Mouse (Mus musculus) NIH3T3 (cell line): ENCODE measurements around the gene Hivep3.

Source experiments
- DNase-seq: peaks from one replicate; pipeline ENCODE4 v3.0.0-alpha.2; 2012; ENCODE audit warnings: low read depth

Hivep3 gene

GRCm38 (mm10) chr4:119911071-119911904 is 177.7 kb downstream of the Hivep3 start:
- no peak for DNase-seq

- no peak for DNase-seq
Measured at GRCm38 (mm10) chr4:119912216-119912615, 178.6 kb downstream of the Hivep3 start.

- DNase-seq: no peak
Measured at GRCm38 (mm10) chr4:119914194-119914593, 180.6 kb downstream of the Hivep3 start.

GRCm38 (mm10) chr4:119915069-119915468 is 181.5 kb downstream of the Hivep3 start:
- DNase-seq: no peak

- peak; percentile 77 for DNase-seq
Measured at GRCm38 (mm10) chr4:119917502-119917901, 183.9 kb downstream of the Hivep3 start.

DNA sequence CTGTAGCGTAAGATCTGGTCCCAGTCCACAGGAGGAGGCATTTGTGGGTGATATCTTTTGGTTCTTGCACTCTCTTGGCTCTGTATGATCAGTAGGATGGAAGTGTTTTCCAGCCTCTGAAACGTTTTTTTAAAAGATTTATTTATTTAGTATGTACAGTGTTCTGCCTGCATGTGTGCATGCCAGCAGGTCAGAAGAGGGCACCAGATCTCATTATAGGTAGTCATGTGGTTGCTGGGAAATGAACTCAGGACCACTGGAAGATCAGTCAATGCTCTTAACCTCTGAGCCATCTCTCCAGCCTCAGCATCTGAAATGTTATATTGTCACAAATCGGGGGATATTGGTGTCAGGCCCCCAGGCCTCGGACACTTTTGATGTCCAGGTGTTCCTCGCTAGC is 185.8 kb downstream of the Hivep3 start:
- no peak for DNase-seq

DNA sequence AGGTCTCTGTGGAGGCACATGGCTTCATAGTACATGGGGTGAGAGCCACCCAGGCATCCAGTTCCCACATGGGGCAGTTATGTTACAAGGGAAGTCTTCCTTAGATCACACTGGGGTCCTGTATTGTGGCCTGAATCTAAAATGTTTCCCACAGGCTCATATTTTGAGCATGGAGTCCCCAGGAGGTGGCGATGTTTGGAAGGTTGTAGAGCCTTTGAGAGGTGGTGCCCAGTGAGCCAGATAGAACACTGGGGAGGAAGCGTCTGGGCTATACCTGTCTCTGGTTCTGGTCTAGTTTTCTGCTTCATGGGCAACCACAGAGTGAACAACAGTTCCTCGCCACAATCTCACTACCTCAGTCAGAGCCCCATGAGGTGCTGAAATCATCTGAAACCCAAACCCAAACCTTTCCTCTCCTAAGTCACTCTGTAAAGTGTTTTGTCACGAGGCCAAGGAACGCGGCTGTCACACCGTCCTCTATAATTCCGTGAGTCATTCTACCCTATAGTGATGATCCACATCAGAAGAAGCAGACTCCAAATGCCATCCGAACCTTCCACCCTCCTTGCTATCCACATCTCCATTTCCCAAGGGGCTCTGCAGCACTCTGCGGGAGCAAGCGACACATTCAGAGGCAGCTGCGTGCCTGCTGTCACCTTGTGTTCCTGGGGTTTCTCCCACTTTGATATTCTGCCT is 187.6 kb downstream of the Hivep3 start:
- peak; percentile 46 for DNase-seq

GRCm38 (mm10) chr4:119921723-119922266 is 188.2 kb downstream of the Hivep3 start:
- DNase-seq: no peak

DNA sequence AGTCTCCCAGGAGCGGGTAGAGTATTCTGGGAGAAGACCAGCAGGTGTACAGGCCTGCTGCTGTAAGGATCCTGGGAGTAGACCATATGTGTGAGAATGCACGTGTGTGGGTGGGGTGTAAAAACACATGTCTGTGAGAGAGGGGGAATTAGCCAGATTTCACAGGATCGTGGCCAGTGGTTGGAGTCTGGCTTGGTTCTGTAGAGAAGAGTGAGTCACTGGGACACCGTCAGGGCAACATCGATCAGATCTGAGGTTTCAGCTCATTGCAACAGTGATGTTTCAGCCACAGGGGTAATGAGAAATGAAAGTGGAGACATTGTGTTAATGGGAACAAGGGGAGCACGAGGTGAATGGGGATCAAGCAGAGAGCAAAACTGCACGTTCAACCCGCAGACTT is 189.4 kb downstream of the Hivep3 start:
- peak; percentile 53 for DNase-seq

DNA sequence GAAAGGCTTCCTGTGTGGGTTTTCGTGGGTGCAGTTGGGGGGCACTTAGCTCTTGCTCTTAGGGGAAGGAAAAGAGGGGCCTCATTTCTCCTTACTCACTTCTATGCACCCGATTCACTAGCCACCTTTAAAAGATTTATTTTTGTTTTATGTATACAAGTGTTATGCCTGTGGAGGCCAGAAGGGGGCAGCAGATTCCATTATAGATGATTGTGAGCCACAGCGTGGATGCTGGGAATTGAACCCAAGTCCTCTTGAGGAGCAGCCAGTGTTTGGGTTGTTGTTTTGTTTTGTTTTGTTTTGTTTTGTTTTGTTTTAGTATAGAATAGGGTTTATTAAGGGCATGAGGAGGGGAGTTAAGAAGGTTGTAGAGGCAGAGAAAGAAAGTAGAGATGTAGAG is 189.8 kb downstream of the Hivep3 start:
- no peak for DNase-seq

GRCm38 (mm10) chr4:119925052-119925451 is 191.5 kb downstream of the Hivep3 start:
- DNase-seq: no peak

DNA sequence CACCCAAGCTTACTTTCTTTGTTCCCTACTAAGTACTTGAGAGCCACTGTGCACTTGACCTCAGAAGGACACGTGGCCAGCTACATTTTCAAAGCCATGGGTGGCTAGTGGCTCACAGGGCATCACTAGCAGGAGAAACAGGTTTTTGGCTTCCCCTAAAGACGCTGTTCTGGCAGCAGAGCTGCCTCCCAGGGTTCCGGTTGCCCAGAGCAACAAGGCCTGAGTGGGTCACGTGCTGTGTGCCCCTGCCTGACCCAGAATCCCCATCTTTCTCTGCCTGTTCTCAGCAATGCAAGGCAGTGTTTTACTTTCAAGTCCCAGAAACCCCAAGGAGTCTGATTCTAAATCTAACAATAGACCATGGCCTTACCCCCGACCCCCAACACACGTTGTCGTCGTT is 198.3 kb downstream of the Hivep3 start:
- peak; percentile 68 for DNase-seq

- peak; percentile 95 for DNase-seq
Measured at GRCm38 (mm10) chr4:119932549-119933257, 199.1 kb downstream of the Hivep3 start.

DNA sequence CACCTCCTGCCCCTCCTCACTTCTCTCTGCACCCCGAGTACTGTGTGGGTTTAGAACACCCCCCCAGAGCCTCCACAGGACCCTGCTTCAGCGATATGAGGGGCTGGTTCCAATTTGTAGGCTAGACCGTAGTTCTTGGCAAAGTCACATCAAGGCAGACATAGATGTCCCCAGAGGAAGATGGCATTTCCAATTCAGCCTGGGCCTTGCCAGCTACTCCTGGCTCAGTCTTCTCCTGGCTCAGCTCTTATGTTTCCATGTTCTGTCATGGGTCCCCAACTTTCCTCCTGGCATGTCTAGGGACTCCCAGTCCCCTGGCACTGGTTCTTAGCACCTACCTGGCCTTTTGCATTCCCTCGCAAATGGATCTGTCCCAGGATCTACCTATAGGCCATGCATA is 201.3 kb downstream of the Hivep3 start:
- DNase-seq: no peak

- peak; percentile 37 for DNase-seq
Measured at GRCm38 (mm10) chr4:119937876-119938275, 204.3 kb downstream of the Hivep3 start.

GRCm38 (mm10) chr4:119938518-119938917 is 204.9 kb downstream of the Hivep3 start:
- no peak for DNase-seq

DNA sequence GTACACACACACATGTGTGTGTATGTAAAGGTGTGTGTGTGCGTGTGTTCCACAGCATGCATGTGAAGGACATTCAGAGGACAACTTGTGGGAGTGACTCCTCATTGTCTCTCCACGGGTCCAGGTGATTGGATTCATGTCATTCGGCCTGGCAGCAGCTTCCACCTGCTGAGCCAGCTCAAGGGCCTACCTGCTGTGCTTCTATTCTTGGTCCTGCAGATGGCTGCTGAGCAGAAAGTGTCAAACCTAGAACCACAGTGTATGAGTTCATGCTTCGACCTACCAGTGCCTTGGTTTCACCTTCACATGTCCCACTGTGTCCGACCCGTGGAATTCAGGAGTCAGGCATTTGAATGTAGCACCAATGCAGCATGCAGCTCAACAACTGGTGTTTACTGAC is 206.2 kb downstream of the Hivep3 start:
- DNase-seq: no peak

DNA sequence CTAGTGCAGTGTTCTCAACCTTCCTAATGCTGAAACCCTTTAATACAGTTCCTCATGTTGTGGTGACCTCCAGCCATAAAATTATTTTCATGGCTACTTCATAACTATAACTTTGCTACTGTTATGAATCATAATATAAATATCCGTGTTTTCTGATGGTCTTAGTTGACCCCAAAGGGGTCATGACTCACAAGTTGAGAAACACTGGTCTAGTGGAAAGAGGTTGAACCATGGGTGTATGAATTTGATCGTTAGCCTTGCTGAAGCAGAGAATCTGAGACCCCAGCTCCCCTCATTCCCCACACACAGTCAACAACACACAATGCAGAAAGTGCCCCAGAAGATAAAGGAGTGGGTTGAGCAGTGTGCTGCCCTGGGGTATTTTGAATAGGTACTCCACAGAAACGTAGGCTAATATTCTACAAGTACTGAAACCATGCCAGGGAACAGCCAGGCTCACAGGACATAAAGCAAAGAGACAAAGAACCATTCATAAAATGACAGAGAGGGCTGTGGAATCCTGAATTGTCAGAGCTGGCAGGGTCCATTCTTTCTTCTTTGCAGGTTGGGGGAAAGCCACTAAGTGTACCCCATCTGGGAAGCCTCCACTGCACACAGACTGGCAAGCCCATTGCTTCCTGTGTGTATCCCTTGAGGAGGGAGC is 212.8 kb downstream of the Hivep3 start:
- DNase-seq: peak; percentile 43

- peak; percentile 48 for DNase-seq
Measured at GRCm38 (mm10) chr4:119947232-119948162, 213.9 kb downstream of the Hivep3 start.

GRCm38 (mm10) chr4:119948406-119948805 is 214.8 kb downstream of the Hivep3 start:
- no peak for DNase-seq
